Mouse (Mus musculus) heart, postnatal 4 days (tissue): ENCODE results near the gene Ackr1. TPM values are rescaled to one million over a fixed set of nuclear protein-coding genes. Genes with fewer than 3 reads are reported as not detected.
A peak's percentile ranks its signal among the peaks of the same experiment; 100 is the strongest.
"Not testable (repeated sequence)": the region's sequence is repeated elsewhere in the genome, so short reads cannot be mapped to it uniquely, and the experiment has no call there.

ENCODE experiments used
- DNase-seq: peaks from one replicate; pipeline ENCODE4 v3.0.0; 2021
- total RNA-seq, 2 experiments: library from RNA; stranded (reverse); gene quantifications; 2 replicates each; pipeline ENCODE4 v1.2.3; 2021

Gene Ackr1
- total RNA-seq, 2 experiments from 2014 or later = 0.38 to 0.62 TPM

DNA sequence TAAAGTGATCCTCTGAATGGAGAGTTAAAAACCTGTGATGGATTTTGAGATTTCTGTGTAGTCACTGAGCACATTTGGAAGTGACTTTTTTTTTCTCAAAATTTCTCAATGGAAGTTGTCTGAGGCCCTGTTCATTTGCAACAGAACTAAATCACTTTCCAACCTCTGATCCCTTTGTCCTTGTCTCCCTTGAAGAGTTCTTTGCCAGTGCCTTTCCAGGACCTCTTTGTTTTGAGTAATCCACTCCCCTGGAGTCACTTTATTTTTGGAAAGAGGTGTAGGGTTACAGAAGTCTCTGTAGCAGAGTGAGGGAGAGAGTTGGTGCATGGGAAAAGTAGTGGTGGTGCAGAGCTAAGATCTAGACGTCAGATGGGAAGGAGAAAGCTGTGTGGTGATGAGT lies 15.0 kb upstream of the Ackr1 start:
- no peak for DNase-seq

DNA sequence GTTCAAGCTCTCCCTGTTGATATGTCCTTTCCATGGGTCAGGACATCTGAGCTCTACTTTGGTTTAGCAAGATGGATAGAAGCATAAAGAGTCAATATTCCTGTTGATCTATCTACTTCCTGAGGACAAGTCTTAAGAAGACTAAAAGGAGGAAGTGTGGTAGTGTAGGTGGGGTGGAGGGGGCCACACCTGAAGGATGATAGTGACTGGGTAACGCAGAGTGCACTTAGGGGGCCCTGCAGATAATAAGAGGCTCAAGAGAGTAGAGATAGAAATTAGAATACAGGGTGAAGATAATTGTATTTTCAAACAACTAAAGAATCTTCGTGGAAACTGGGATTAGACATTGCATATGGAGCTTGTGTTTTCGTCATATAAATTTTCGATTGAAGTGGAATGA lies 11.6 kb upstream of the Ackr1 start:
- no peak for DNase-seq

DNA sequence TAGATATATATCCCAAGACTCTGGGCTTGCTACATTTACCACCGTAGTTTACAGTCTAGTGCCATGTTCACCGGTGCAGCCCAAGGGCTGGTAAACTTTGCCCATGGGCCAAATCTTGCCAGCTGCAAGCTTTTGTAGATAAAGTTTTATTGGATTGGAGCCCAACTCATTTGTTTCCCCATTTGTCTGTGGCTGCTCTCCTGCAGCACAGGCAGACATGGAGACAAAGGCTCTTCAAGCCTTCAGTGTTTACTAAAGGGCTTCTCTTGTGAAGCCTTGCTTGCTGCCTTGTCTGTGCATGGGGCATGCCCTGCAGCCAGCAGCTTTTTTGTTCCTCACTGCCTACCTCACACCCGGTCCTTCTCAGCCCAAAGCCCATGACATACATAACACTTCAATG lies 10.4 kb upstream of the Ackr1 start:
- no peak for DNase-seq

DNA sequence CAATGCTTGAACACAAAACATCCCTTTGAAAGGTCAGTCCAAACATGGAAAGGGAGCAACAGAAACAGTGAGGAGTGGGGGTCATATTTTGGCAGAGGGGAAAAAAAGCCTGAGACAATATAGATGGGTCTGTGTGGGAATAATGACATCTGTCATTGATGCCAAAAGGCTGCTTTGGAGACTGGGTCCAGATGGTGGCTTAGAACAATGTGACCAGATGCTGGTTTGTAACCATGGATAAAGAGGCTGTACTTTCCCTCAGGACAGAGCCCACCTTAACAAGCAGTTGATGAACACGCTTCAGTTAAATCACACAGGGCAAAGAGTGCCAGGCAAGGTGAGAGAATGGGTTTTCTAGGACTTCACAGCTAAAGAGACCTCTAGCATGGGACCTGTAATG lies 8.9 kb upstream of the Ackr1 start:
- no peak for DNase-seq

DNA sequence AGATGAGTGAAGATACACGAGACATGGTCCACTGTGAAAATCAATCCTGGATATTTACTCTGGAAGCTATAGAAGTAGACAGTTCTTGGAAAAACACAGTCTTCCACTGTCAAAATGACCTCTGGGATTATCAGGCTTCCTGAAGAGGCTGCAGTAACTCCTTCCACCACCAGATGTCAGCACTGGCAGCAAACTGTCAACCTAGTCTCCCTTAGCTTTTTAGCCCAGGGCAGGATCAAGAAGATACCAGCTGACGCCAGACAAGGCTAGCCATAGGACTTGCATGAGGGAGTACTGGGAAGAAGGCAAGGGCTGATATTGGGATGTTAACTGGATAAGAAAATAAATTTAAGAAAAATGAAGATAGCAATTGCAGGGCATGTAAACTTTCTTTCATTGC lies 6.0 kb upstream of the Ackr1 start:
- peak; percentile 66 for DNase-seq

DNA sequence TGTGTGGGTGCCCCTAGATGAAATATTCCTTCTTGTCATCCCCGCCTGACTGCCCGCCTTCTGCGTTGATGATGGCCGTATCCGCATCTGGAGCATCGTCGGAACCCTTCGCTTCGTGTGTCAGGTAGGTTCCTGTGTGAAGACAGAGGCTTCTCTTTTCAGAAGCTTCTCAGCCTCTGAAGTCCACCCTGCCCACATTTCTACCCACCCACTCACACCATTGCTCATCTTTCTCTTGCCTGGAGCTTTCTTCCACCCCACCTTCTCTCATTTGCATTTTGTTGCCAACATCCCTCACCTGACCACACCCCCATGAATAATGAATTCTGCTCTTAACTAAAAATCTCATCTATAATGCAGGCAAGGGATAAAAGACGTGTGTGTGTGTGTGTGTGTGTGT lies 3.5 kb upstream of the Ackr1 start:
- DNase-seq = no peak

DNA sequence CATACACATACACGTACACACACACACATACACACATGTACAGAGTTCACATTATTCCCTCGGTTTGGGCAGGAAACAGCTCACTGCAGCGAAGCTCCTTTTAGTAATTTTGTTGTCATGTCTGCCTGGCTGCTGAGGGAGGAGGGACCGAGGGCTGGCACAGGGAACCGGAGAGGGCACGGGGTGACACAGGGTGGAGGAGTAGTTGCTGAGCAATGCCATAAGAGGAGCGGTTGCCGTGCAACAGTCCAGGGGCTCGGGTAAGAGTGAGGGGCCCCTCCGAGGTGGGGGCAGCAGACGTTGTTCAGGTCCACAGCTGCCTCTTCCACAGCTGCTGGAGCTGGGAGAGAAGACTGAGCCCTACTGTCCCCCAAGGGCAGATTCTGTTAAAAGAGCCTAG lies 2.4 kb upstream of the Ackr1 start:
- DNase-seq = no peak

DNA sequence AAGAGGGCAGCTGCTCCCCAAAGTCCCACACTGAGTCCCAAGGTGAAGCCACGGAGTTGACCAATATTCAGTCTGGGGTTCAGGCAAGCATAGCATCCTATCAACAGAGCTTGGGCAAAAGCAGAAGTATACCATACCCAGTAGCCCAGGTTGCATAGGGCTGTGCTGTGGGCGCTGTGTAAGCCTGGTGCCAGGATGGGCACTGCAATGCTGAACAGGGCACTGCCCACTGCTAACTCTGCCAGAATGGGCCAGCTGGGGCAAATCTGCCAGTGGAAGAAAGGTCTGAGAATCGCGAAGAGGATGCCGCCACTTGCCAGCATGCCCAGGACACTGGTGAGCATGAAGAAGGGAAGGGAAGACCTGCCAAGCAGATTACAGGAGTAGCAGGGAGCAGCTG lies 1.1 kb downstream of the Ackr1 start:
- DNase-seq = no peak

DNA sequence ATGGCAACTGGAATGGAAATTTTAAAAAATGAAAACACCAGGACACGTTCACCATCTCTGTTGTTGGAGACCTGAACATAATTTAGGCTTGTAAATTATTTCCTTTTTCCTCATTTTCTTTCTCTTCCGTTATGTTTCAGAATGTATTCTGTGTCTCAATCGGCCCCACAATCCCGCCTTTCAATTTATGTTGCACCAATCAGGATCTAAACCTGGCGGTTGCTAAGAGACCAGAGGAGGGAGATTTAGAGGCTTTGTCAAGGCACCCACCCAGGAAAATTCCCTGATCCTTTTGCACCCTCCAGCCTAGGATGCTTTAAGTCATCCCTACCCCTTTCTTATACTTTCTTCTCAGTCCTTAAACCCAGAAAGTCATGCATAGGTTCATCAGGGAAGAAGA lies 3.8 kb downstream of the Ackr1 start:
- no peak for DNase-seq

DNA sequence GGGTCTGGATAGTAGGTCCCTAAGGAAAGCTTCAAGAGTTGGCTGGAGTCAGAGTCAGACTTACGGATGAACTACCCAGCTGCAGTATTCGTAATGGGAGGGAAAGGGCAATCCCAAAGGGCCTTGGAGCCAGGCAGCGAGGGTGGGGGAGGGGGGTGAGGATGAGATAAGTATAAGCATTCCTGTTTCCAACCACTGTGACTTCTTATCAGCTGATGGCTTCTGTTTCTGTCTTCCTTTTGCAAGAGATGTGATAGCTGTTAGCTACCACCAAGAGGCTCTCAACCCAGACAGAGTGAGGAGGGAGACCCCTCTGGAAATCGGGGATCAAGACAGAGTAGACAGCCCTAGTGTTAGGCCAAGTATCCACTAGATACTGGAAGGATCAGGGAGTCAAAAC lies 4.4 kb downstream of the Ackr1 start:
- DNase-seq = no peak

DNA sequence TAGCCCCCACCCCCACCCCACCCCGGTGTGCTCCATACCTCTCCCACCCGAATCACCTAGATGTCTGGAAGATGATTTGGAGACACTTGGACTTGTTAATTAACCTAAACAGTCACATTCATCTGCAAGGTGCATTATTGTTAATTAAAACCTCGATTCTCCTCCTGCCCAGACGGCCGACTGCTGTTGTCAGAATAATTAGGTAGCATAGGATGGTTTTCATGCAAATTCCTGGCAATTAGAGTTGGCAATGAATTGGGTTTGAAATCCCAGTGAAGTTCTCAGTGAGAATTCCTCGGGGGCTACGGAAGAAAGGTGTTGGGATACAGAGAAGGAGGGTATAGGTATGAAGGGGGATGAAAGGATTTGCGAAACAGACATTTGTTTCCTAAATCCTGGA lies 5.1 kb downstream of the Ackr1 start:
- DNase-seq = no peak

DNA sequence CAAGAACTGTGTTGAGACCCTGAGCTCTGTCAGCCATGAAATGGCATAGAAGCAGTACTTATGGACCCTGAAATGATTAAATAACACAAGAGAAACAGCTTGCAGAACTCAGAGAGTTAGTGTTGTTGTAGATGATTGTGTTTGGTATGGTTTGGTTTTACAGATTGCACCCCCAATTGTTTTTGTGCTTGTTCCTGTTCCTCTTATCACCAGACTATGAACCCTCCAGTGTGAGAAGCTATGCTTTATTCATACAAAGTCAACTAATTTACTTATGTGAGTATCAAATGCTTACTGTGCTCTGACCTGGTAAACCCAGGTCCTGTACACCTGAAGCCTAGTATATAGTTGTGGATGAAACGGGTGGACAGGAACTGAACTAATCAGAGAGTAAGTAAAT lies 7.0 kb downstream of the Ackr1 start:
- no peak for DNase-seq

DNA sequence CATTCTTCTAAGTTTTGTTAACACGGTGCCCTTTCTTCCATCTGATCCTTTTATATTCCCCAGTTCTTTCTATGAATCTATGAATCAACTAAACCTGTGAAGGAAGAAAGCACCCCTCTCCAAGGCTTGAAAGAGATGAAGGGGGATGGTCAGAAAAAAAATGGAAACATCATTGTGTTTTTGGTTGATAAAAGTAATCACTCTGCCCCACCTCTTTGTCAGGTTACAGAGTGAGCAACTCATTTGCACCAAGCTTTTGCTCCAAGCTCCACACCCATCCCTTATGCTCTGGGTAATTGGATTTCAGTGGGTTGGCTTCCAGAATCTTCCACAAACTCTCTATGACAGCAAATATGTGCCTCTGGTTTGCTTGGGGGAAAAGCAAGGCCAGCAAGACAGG lies 8.2 kb downstream of the Ackr1 start:
- DNase-seq = no peak

DNA sequence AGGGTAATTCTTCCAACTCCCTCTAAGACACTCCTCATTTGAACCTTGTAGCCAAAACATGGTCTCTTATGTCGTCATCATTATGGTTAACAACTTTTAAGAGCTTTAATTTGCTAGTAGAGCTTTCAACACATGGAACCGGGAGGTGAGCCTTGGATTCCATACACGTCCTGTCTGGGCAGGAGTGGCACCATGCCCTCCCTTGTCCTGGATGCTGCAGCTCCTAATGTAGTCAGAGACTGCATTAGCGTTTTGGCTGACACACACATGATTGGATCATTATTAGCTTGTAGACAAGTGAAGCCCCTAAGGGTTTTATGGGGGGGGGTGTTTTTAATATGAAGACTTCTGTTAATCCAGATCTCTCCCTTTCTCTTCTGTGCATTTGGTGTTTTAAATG lies 8.6 kb downstream of the Ackr1 start:
- DNase-seq = no peak

DNA sequence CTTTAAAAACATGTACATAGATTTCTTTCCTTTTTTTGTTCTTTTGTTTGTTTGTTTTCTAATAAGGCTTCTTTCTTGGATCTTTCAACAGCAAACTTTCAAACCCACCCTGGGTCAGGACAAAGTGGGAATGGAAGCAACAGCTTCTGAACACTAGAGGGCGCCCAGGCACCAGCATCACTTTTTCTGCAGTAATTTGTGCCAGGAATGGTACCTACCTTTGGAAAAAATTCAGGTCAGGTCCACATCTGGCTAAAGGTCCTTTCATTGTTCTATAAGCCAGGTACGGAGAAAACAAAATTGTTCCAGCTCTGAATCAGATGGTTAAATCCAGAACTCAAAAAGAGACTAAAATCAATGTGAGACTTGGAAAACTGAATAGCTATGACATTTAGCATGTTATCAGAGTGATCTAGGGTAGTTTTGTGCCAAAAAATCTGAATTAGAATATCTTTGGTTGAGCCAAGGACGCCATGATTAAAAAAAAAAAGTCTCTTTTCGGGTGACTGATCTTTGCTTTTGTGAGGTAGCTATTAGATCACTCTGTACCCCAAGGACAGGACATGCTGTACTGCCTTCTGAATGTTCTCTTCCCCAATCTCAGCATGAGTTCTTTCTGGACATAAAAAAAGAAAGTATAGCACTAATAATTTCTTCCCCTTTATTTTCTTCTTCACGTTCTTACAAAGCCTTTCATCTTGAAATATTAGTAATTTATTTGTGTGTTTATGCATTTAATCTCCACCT lies 9.5 kb downstream of the Ackr1 start:
- peak; percentile 38 for DNase-seq

DNA sequence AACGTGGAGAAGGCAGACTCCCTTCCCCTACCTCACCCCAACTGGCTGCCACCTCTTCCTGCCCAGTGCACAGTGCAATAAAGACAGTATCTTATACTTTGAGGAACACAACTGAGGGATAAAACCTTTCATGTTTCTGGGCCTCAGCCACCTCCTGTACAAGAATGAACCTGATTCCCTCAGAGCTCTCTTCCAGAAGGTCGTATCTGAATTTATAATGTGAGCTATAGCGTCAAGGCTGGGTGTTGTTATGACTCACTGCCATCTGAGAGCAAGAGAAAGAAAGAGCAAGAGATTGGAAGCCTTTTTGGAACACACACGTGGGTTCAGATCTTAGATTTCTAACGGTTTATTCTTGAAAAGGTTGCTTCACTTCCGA lies 11.3 kb downstream of the Ackr1 start:
- no peak for DNase-seq

DNA sequence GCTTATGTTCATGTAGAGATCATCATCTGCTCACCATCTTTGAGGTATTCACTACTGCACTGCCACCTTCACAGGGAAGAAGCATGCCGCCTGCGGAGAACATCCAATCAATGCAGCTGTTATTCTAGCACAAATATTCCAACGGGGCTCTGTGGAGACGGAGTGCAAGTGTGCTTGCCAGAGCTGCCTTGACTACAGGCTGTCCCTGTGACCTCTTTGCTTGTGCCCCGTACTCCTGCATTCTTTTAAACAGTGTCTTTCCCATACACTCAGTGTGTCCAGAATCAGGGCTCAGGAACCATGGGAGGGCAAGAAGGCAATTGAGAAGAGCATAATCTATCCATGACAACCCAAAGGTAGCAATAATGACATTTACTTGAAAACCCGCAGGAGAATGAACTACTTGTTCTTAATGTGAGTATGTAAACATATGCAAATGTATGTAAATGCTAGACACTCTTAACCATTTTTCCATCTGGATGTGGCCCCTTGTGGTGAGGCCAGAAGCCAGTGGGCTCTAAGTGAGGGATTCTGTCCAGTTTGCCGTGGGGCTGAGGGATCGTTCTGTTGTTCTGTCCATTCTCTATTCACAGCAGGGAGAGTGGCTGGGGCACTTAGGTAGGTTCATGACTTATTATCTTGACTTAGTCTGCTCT lies 11.8 kb downstream of the Ackr1 start:
- no peak for DNase-seq

DNA sequence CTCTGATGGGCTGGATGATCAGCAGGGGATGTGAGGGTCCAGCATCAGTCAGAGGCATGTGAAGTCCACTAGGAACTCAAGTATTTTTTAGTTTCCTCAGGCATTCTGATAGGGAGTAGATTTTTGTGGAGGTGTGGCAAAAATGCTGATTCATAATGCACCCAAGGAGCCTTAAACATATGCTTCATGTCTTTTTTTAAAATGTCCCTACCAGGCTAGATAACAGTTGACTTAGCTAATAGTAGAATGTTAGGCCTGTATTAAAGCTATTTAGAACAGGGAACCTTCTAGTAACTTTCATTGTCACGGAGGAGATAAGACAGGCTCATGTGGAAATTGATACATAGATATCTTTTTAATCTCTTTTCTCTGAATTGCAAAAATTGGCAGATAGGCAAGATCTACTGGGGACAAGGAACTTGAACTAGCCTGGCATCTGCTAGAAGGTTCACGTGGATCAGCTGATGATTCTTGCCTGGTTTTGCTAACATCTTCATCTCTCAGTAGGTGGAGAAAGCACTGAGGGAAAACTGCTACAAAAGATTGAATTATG lies 15.5 kb downstream of the Ackr1 start:
- no peak for DNase-seq

DNA sequence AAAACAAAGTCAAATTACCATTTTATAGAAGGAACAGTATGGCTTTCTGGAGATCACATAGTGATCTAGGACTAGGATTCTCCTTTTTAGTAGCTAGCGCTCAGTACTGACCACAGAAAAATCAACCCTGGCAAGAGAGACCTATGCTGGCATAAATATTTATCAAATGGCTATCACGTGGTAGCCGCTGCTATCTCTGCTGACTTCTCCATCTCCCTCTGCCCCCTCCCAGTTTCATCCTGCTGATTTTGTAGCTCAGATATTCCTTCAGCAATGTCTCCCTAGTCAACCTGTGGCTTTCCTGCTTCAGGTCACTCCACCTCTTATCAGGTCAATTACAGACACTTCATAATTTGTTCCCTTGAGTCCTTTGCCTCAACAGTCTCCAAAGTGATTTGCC lies 17.8 kb downstream of the Ackr1 start:
- DNase-seq = no peak

DNA sequence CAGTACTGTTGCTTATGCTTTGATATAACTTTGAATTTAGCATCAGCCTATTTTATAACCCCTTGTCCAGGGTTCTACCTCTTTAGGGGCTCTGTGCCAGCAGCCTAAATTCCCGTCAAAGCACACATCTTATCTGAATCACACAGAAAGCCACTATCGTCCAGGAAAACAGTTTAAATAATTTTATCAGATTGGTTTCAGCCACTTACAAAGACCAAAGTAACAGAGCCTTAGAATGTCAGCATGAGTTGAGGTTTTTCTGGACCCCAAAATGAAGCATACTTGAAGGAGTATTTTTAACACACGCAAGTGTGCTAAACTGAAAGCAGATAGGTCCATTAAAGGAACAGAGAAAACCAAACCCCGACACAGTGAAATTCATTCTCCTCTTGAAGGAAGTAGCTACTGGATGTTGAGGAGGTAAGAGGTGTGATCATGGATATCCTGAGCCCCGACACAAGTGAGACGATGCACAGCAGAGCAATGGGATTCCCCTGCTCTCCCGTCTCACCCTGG lies 20.0 kb downstream of the Ackr1 start:
- DNase-seq = not testable (repeated sequence)

DNA sequence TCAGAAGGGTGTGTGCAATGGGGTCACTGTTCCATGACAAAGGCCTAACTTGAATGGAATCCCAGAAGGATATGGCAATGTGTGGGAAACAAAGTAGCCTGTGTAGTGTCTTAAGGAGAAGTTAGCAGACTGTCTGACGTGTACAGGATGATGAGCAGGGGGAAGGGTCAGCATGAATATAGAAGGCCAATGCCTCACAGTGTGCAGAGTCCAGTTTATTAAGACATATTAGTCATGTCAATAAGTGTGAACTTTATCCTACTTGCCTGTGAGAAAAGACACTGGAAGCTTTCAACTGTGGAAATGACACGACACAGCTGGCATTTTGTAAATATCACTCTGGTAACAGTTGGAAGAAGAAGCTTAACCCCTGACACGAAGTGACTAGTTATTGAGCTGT lies 30.8 kb downstream of the Ackr1 start:
- not testable (repeated sequence) for DNase-seq
